Mouse (Mus musculus) forebrain, embryonic 15.5 days (tissue): ENCODE results near the gene Prr13. TPM values are rescaled to one million over a fixed set of nuclear protein-coding genes. Genes with fewer than 3 reads are reported as not detected.

ENCODE experiments used
- ATAC-seq: fragments of 200-750 bp; cut with Nextera tagmentation; replicated peaks from 2 replicates; pipeline ENCODE4 v1.8.0; 2017; ENCODE audit warnings: mild to moderate bottlenecking, moderate TSS enrichment, moderate library complexity
- H3K27ac ChIP-seq: fragments of 300-500 bp; sonication (generic); replicated peaks from 2 replicates; pipeline ENCODE4 v1.5.1; 2015; ENCODE audit warnings: mild to moderate bottlenecking, inconsistent platforms
- H3K27me3 ChIP-seq: fragments of 300-500 bp; sonication (generic); 2 replicates; pipeline ENCODE4 v1.6.1; 2015; ENCODE audit warnings: inconsistent platforms
- H3K36me3 ChIP-seq: fragments of 300-500 bp; sonication (generic); 2 replicates; pipeline ENCODE4 v1.6.1; 2015; ENCODE audit warnings: mild to moderate bottlenecking, inconsistent platforms
- H3K4me1 ChIP-seq: fragments of 300-500 bp; sonication (generic); 2 replicates; pipeline ENCODE4 v1.6.1; 2015; ENCODE audit warnings: inconsistent platforms
- H3K4me2 ChIP-seq: fragments of 300-500 bp; sonication (generic); replicated peaks from 2 replicates; pipeline ENCODE4 v1.6.1; 2015; ENCODE audit warnings: mild to moderate bottlenecking, inconsistent platforms
- H3K4me3 ChIP-seq: fragments of 300-500 bp; sonication (generic); 2 replicates; pipeline ENCODE4 v1.5.1; 2015; ENCODE audit warnings: mild to moderate bottlenecking, inconsistent platforms
- H3K9ac ChIP-seq: fragments of 300-500 bp; sonication (generic); replicated peaks from 2 replicates; pipeline ENCODE4 v1.6.1; 2015; ENCODE audit warnings: mild to moderate bottlenecking, inconsistent platforms
- H3K9me3 ChIP-seq: fragments of 300-500 bp; sonication (generic); 2 replicates; pipeline ENCODE4 v1.6.1; 2016; ENCODE audit warnings: inconsistent platforms
- WGBS: fragments of 180-500 bp; shearing (Covaris S2); methylation state at CpG from one replicate; pipeline ENCODE4 v1.1.7; 2015; ENCODE audit warnings: mixed read lengths; 5-methylcytosine and 5-hydroxymethylcytosine counted together
- polyA plus RNA-seq: library from polyadenylated mRNA; unstranded; fragments of >200 nt; fragmentation: Nextera tagmentation; extraction: Ambion mirVana; gene quantifications from 2 replicates; pipeline ENCODE4 v1.2.1, GENCODE M21; 2015

The Prr13 gene
- polyA plus RNA-seq, 1 experiment from 2014 or later = 85.8 TPM

- H3K4me3 ChIP-seq = no peak overlapping the region
- H3K9ac ChIP-seq = no peak overlapping the region
- peaks cover 15% of the 10 kb centered on the region for H3K4me1 ChIP-seq
- no peak overlapping the region for H3K4me2 ChIP-seq
- H3K27ac ChIP-seq = no peak overlapping the region
- ATAC-seq = no peak
- no peaks in the 10 kb centered on the region for H3K9me3 ChIP-seq
- no peaks in the 10 kb centered on the region for H3K27me3 ChIP-seq
- H3K36me3 ChIP-seq = peaks cover 9% of the 10 kb centered on the region; the same call in 1 of the 2 replicates
These were observed 4.8 kb downstream of the Prr13 start for GRCm38 (mm10) chr15:102463666-102464065.

- no peak for ATAC-seq
- H3K36me3 ChIP-seq = peaks cover 4% of the 10 kb centered on the region; the same call in 1 of the 2 replicates
- no peak overlapping the region for H3K4me3 ChIP-seq
- peaks cover 22% of the 10 kb centered on the region for H3K4me1 ChIP-seq
- no peak overlapping the region for H3K4me2 ChIP-seq
- H3K9ac ChIP-seq = no peak overlapping the region
- WGBS = 97% methylated on average over 9 of the region's 9 CpGs
- H3K27me3 ChIP-seq = no peaks in the 10 kb centered on the region
- H3K27ac ChIP-seq = no peak overlapping the region
- no peaks in the 10 kb centered on the region for H3K9me3 ChIP-seq
These were observed 10.0 kb downstream of the Prr13 start for GRCm38 (mm10) chr15:102468675-102469370.

- no peaks in the 10 kb centered on the region for H3K27me3 ChIP-seq
- H3K9ac ChIP-seq = peak within 1 kb of the TSS; percentile 71
- H3K9me3 ChIP-seq = no peaks in the 10 kb centered on the region
- WGBS = under 1% methylated on average over 35 of the region's 40 CpGs
- peak within 1 kb of the TSS; percentile 75 for H3K4me3 ChIP-seq
- ATAC-seq = peak; percentile 99
- peaks cover 22% of the 10 kb centered on the region for H3K4me1 ChIP-seq
- H3K36me3 ChIP-seq = peaks cover 16% of the 10 kb centered on the region
- H3K27ac ChIP-seq = peak within 1 kb of the TSS; percentile 95
- peak within 1 kb of the TSS; percentile 68 for H3K4me2 ChIP-seq
These were observed 11.4 kb downstream of the Prr13 start, which contains the start of gene Pcbp2 for GRCm38 (mm10) chr15:102470183-102470604. Pcbp2 (plus strand) TSS chr15:102470539.

GRCm38 (mm10) chr15:102470605-102471294, 11.9 kb downstream of the Prr13 start:
- peak overlapping the region; percentile 95 for H3K27ac ChIP-seq
- no peaks in the 10 kb centered on the region for H3K9me3 ChIP-seq
- H3K4me2 ChIP-seq = peak overlapping the region; percentile 68
- ATAC-seq = peak; percentile 76
- H3K9ac ChIP-seq = peak overlapping the region; percentile 71
- WGBS = 0% methylated on average over 40 of the region's 67 CpGs
- no peaks in the 10 kb centered on the region for H3K27me3 ChIP-seq
- peak overlapping the region; percentile 75 for H3K4me3 ChIP-seq
- peaks cover 21% of the 10 kb centered on the region for H3K36me3 ChIP-seq
- H3K4me1 ChIP-seq = peaks cover 22% of the 10 kb centered on the region

- peak overlapping the region; percentile 71 for H3K9ac ChIP-seq
- 2% methylated on average over 10 of the region's 10 CpGs for WGBS
- H3K4me1 ChIP-seq = peaks cover 22% of the 10 kb centered on the region
- H3K4me2 ChIP-seq = peak overlapping the region; percentile 68
- no peaks in the 10 kb centered on the region for H3K27me3 ChIP-seq
- H3K36me3 ChIP-seq = peaks cover 27% of the 10 kb centered on the region
- no peak for ATAC-seq
- H3K4me3 ChIP-seq = peak overlapping the region; percentile 75
- peak overlapping the region; percentile 95 for H3K27ac ChIP-seq
- no peaks in the 10 kb centered on the region for H3K9me3 ChIP-seq
These were observed 12.4 kb downstream of the Prr13 start for GRCm38 (mm10) chr15:102471295-102471645.

- Histone ChIP-seq H3K9ac (peak overlapping the region; percentile 71; the same call in 1 of the 2 replicates), H3K36me3 (peaks cover 31% of the 10 kb centered on the region), H3K4me1 (peaks cover 22% of the 10 kb centered on the region), H3K4me2 (peak overlapping the region; percentile 68), H3K9me3 (no peaks in the 10 kb centered on the region), H3K4me3 (peak overlapping the region; percentile 75), H3K27ac (no peak overlapping the region), H3K27me3 (no peaks in the 10 kb centered on the region)
- no peak for ATAC-seq
These were observed 12.9 kb downstream of the Prr13 start for GRCm38 (mm10) chr15:102471727-102472126.

GRCm38 (mm10) chr15:102473246-102473645, 14.4 kb downstream of the Prr13 start:
- Histone ChIP-seq H3K36me3 (peaks cover 45% of the 10 kb centered on the region), H3K4me3 (no peak overlapping the region), H3K27ac (no peak overlapping the region), H3K4me2 (no peak overlapping the region), H3K4me1 (peaks cover 22% of the 10 kb centered on the region), H3K27me3 (no peaks in the 10 kb centered on the region), H3K9ac (no peak overlapping the region), H3K9me3 (no peaks in the 10 kb centered on the region)
- ATAC-seq = no peak
- 66% methylated on average over 2 of the region's 2 CpGs for WGBS

- Histone ChIP-seq H3K27me3 (no peaks in the 10 kb centered on the region), H3K9ac (no peak overlapping the region), H3K9me3 (no peaks in the 10 kb centered on the region), H3K4me2 (no peak overlapping the region), H3K4me1 (peaks cover 22% of the 10 kb centered on the region), H3K36me3 (peaks cover 56% of the 10 kb centered on the region), H3K4me3 (no peak overlapping the region), H3K27ac (no peak overlapping the region)
- no peak for ATAC-seq
- 91% methylated on average over 2 of the region's 2 CpGs for WGBS
These were observed 15.7 kb downstream of the Prr13 start for GRCm38 (mm10) chr15:102474520-102474919.

- H3K36me3 ChIP-seq = peaks cover 87% of the 10 kb centered on the region
These were observed 24.3 kb downstream of the Prr13 start for GRCm38 (mm10) chr15:102483136-102483535.

GRCm38 (mm10) chr15:102485853-102486252, 27.0 kb downstream of the Prr13 start:
- Histone ChIP-seq H3K9me3 (no peaks in the 10 kb centered on the region), H3K27me3 (no peaks in the 10 kb centered on the region), H3K27ac (no peak overlapping the region), H3K4me1 (no peaks in the 10 kb centered on the region), H3K9ac (no peak overlapping the region), H3K36me3 (peaks cover 90% of the 10 kb centered on the region), H3K4me2 (no peak overlapping the region), H3K4me3 (no peak overlapping the region)
- no peak for ATAC-seq
- WGBS = 89% methylated on average over 12 of the region's 12 CpGs

More at GRCm38 (mm10) chr15:102483136-102483535, 24.3 kb downstream of the Prr13 start:
- H3K9ac ChIP-seq = no peak overlapping the region
- H3K4me1 ChIP-seq = no peaks in the 10 kb centered on the region
- H3K27ac ChIP-seq = no peak overlapping the region
- WGBS = 94% methylated on average over 3 of the region's 3 CpGs
- ATAC-seq = no peak
- H3K27me3 ChIP-seq = no peaks in the 10 kb centered on the region
- no peaks in the 10 kb centered on the region for H3K9me3 ChIP-seq
- H3K4me3 ChIP-seq = no peak overlapping the region
- no peak overlapping the region for H3K4me2 ChIP-seq

- no peak overlapping the region for H3K9ac ChIP-seq
- no peak overlapping the region for H3K4me3 ChIP-seq
- peaks cover 88% of the 10 kb centered on the region for H3K36me3 ChIP-seq
- no peaks in the 10 kb centered on the region for H3K9me3 ChIP-seq
- no peak for ATAC-seq
- no peaks in the 10 kb centered on the region for H3K4me1 ChIP-seq
- no peak overlapping the region for H3K27ac ChIP-seq
- no peaks in the 10 kb centered on the region for H3K27me3 ChIP-seq
- H3K4me2 ChIP-seq = no peak overlapping the region
- 90% methylated on average over 1 of the region's 1 CpGs for WGBS
These were observed 28.8 kb downstream of the Prr13 start for GRCm38 (mm10) chr15:102487664-102488063.

GRCm38 (mm10) chr15:102498322-102498721, 39.5 kb downstream of the Prr13 start:
- no peak for ATAC-seq
- Histone ChIP-seq H3K27me3 (no peaks in the 10 kb centered on the region), H3K4me1 (no peaks in the 10 kb centered on the region), H3K27ac (no peak overlapping the region), H3K9ac (no peak overlapping the region), H3K4me3 (no peak overlapping the region), H3K9me3 (no peaks in the 10 kb centered on the region), H3K4me2 (no peak overlapping the region), H3K36me3 (peaks cover 91% of the 10 kb centered on the region)
- WGBS = 88% methylated on average over 3 of the region's 3 CpGs
